Mouse (Mus musculus) MEL (cell line): ENCODE measurements around the gene Srarp. TPM values are rescaled to one million over a fixed set of nuclear protein-coding genes. Genes with fewer than 3 reads are reported as not detected.

Source experiments
- DNase-seq: peaks from one replicate; pipeline ENCODE4 v3.0.0; 2011; ENCODE audit warnings: low read depth, low spot score
- H3K27ac ChIP-seq: 2 replicates; pipeline ENCODE4 v1.5.1; 2012; ENCODE audit warnings: low read depth, mild to moderate bottlenecking, control low read depth, low read length, moderate library complexity; ENCODE audit not compliant: control insufficient read depth
- H3K27me3 ChIP-seq, 2 experiments: fragments of 150-350 bp in 1 of 2; sonication (generic) in 1 of 2; 2 replicates each; pipeline ENCODE4 v1.6.1; 2012; ENCODE audit warnings: low read length in 2 of 2, mild to moderate bottlenecking in 2 of 2, improper control_type of control experiment in 1 of 2, moderate library complexity in 1 of 2; ENCODE audit not compliant: insufficient read depth in 2 of 2, control insufficient read depth in 1 of 2
- H3K36me3 ChIP-seq, 2 experiments: 2 replicates each; pipeline ENCODE4 v1.6.1; 2012 to 2014; ENCODE audit warnings: low read length in 2 of 2, improper control_type of control experiment in 1 of 2, inconsistent platforms in 1 of 2, mild to moderate bottlenecking in 1 of 2; ENCODE audit not compliant: insufficient read depth in 2 of 2, control insufficient read depth in 1 of 2
- H3K4me1 ChIP-seq, 2 experiments: fragments of 150-350 bp in 1 of 2; sonication (generic) in 1 of 2; 2 replicates each; pipeline ENCODE4 v1.6.1; 2012; ENCODE audit warnings: low read length in 2 of 2, improper control_type of control experiment in 1 of 2, mild to moderate bottlenecking in 1 of 2; ENCODE audit not compliant: insufficient read depth in 2 of 2, control insufficient read depth in 1 of 2
- H3K4me3 ChIP-seq, 2 experiments: fragments of 150-350 bp in 1 of 2; sonication (generic) in 1 of 2; 2 replicates each; pipeline ENCODE4 v1.5.1; 2012; ENCODE audit warnings: low read depth in 2 of 2, low read length in 2 of 2, mild to moderate bottlenecking in 2 of 2, moderate library complexity in 2 of 2, control low read depth in 1 of 2, improper control_type of control experiment in 1 of 2; ENCODE audit not compliant: control insufficient read depth in 1 of 2, insufficient read depth in 1 of 2
- H3K79me2 ChIP-seq: 2 replicates; pipeline ENCODE4 v1.6.1; 2012; ENCODE audit warnings: mild to moderate bottlenecking, low read length, moderate library complexity; ENCODE audit not compliant: control insufficient read depth, poor library complexity, insufficient read depth
- H3K9ac ChIP-seq: 2 replicates; pipeline ENCODE4 v1.6.1; 2012; ENCODE audit warnings: low read depth, mild to moderate bottlenecking, control low read depth, low read length, moderate library complexity; ENCODE audit not compliant: control insufficient read depth, poor library complexity, severe bottlenecking
- H3K9me3 ChIP-seq: fragments of 150-350 bp; sonication (generic); replicated peaks from 2 replicates; pipeline ENCODE4 v1.6.1; 2012; ENCODE audit warnings: mild to moderate bottlenecking, low read length, improper control_type of control experiment, moderate library complexity; ENCODE audit not compliant: insufficient read depth
- BHLHE40 ChIP-seq: IDR thresholded peaks from 2 replicates; pipeline ENCODE4 v1.6.1; 2012; ENCODE audit warnings: low read depth, mild to moderate bottlenecking, inconsistent platforms, low read length, improper control_type of control experiment, borderline replicate concordance
- CHD1 ChIP-seq: IDR thresholded peaks from 2 replicates; pipeline ENCODE4 v1.6.1; 2012; ENCODE audit warnings: low read depth, mild to moderate bottlenecking, inconsistent platforms, low read length, improper control_type of control experiment
- CTCF ChIP-seq, 3 experiments: IDR thresholded peaks in 2 of 3; conservative IDR thresholded peaks in 1 of 3; 2 replicates each; pipeline ENCODE4 v1.5.1; 2011 to 2012; ENCODE audit warnings: low read length in 3 of 3, low read depth in 2 of 3, mild to moderate bottlenecking in 2 of 3, improper control_type of control experiment in 1 of 3, inconsistent platforms in 1 of 3, mixed read lengths in 1 of 3, moderate library complexity in 1 of 3; ENCODE audit not compliant: control insufficient read depth in 1 of 3, insufficient read depth in 1 of 3, poor library complexity in 1 of 3, severe bottlenecking in 1 of 3
- E2F4 ChIP-seq: IDR thresholded peaks from 2 replicates; pipeline ENCODE4 v1.6.1; 2011; ENCODE audit warnings: low read depth, low read length, improper control_type of control experiment, borderline replicate concordance
- ELF1 ChIP-seq: IDR thresholded peaks from 2 replicates; pipeline ENCODE4 v1.6.1; 2014; ENCODE audit warnings: low read depth, mild to moderate bottlenecking, inconsistent platforms, low read length, improper control_type of control experiment, moderate library complexity
- ETS1 ChIP-seq: IDR thresholded peaks from 2 replicates; pipeline ENCODE4 v1.6.1; 2012; ENCODE audit warnings: low read depth, mild to moderate bottlenecking, inconsistent platforms, low read length, improper control_type of control experiment, moderate library complexity
- GATA1 ChIP-seq: IDR thresholded peaks from 2 replicates; pipeline ENCODE4 v1.6.1; 2011; ENCODE audit warnings: low read depth, low read length, improper control_type of control experiment
- MAX ChIP-seq: IDR thresholded peaks from 2 replicates; pipeline ENCODE4 v1.6.1; 2011; ENCODE audit warnings: low read length, improper control_type of control experiment
- MXI1 ChIP-seq: IDR thresholded peaks from 2 replicates; pipeline ENCODE4 v1.6.1; 2011; ENCODE audit warnings: mild to moderate bottlenecking, low read depth, low read length, improper control_type of control experiment
- MYC ChIP-seq: IDR thresholded peaks from 2 replicates; pipeline ENCODE4 v1.6.1; 2011; ENCODE audit warnings: low read depth, mild to moderate bottlenecking, low read length, improper control_type of control experiment, moderate library complexity
- NRF1 ChIP-seq: IDR thresholded peaks from 2 replicates; pipeline ENCODE4 v1.6.1; 2014; ENCODE audit warnings: low read depth, mild to moderate bottlenecking, inconsistent platforms, low read length, improper control_type of control experiment, moderate library complexity; ENCODE audit not compliant: poor library complexity, insufficient read depth, severe bottlenecking
- RCOR1 ChIP-seq: IDR thresholded peaks from 2 replicates; pipeline ENCODE4 v1.6.1; 2012; ENCODE audit warnings: low read depth, mild to moderate bottlenecking, inconsistent platforms, low read length, improper control_type of control experiment
- SMC3 ChIP-seq: IDR thresholded peaks from 2 replicates; pipeline ENCODE4 v1.6.1; 2011; ENCODE audit warnings: low read depth, low read length, improper control_type of control experiment
- TAL1 ChIP-seq: IDR thresholded peaks from 2 replicates; pipeline ENCODE4 v1.6.1; 2012; ENCODE audit warnings: mild to moderate bottlenecking, inconsistent platforms, low read length, moderate library complexity, mixed read lengths
- TBP ChIP-seq: IDR thresholded peaks from 2 replicates; pipeline ENCODE4 v1.8.0; 2011; ENCODE audit warnings: low read depth, low read length, improper control_type of control experiment
- TCF12 ChIP-seq: IDR thresholded peaks from 2 replicates; pipeline ENCODE4 v1.6.1; 2014; ENCODE audit warnings: low read depth, mild to moderate bottlenecking, inconsistent platforms, low read length, improper control_type of control experiment, moderate library complexity
- UBTF ChIP-seq: IDR thresholded peaks from 2 replicates; pipeline ENCODE4 v1.6.1; 2012; ENCODE audit warnings: low read depth, mild to moderate bottlenecking, inconsistent platforms, low read length, improper control_type of control experiment, moderate library complexity, borderline replicate concordance; ENCODE audit not compliant: insufficient read depth
- USF1 ChIP-seq: IDR thresholded peaks from 2 replicates; pipeline ENCODE4 v1.6.1; 2014; ENCODE audit warnings: low read depth, mild to moderate bottlenecking, inconsistent platforms, low read length, improper control_type of control experiment, moderate library complexity
- USF2 ChIP-seq, 2 experiments: IDR thresholded peaks; 2 replicates each; pipeline ENCODE4 v1.6.1; 2011 to 2012; ENCODE audit warnings: improper control_type of control experiment in 2 of 2, low read length in 2 of 2, borderline replicate concordance in 1 of 2, inconsistent platforms in 1 of 2, low read depth in 1 of 2, mild to moderate bottlenecking in 1 of 2; ENCODE audit not compliant: insufficient read depth in 1 of 2
- ZNF384 ChIP-seq: IDR thresholded peaks from 2 replicates; pipeline ENCODE4 v1.6.1; 2012; ENCODE audit warnings: low read depth, mild to moderate bottlenecking, inconsistent platforms, low read length, improper control_type of control experiment
- polyA plus RNA-seq, 2 experiments: library from polyadenylated mRNA; stranded (reverse) in 1 of 2; unstranded in 1 of 2; fragments of >175 nt in 1 of 2; fragments of >200 nt in 1 of 2; gene quantifications; 2 replicates each; pipeline versions ENCODE4 v1.2.1 to v1.2.4; 2012; ENCODE audit warnings: low replicate concordance in 2 of 2, low read depth in 1 of 2; ENCODE audit not compliant: insufficient read length in 2 of 2, insufficient read depth in 1 of 2, missing spikeins in 1 of 2
- total RNA-seq: library from RNA; depleted of rRNA; stranded (reverse); fragments of 300-350 nt; gene quantifications from 2 replicates; pipeline ENCODE4 v1.2.3, GENCODE M21; 2012

Srarp gene
- total and polyA plus RNA-seq, 3 experiments: not detected

DNA sequence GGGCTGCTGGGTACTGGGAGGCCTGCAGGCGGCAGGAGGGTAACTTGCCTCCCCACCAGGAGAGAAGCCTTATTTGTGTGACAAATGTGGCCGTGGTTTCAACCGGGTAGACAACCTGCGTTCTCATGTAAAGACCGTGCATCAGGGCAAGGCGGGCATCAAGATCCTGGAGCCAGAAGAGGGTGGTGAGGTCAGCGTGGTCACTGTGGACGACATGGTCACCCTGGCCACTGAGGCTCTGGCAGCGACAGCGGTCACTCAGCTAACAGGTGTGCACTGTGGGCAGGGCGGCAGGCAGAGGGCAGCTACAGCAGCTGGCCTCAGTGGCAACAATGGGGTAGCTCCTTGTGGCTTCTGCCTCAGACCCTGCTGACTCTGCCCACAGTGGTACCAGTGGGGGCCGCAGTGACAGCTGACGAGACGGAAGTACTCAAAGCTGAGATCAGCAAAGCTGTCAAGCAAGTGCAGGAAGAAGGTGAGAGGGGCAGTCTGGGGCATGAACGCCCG is 30.4 kb upstream of the Srarp start:
- Histone ChIP-seq H3K9ac (no peak overlapping the region), H3K79me2 (no peaks in the 10 kb centered on the region), H3K36me3 (peaks cover 0 to 4% of the 10 kb centered on the region in 2 experiments; a peak in 1 of 4 replicates), H3K27me3 (no peaks in the 10 kb centered on the region), H3K4me3 (no peak overlapping the region), H3K9me3 (no peaks in the 10 kb centered on the region), H3K4me1 (no peaks in the 10 kb centered on the region), H3K27ac (no peak overlapping the region)
- DNase-seq: no peak
- TF ChIP-seq E2F4: no peak
- no peak for TF ChIP-seq CTCF (IDR thresholded peaks at IDR 0.05 in 2 of 3, conservative IDR thresholded peaks at IDR 0.05 in 1 of 3; ENCODE audit: control insufficient read depth in 1 of 3, insufficient read depth in 1 of 3, low read depth in 2 of 3, low read length in 3 of 3, poor library complexity in 1 of 3, severe bottlenecking in 1 of 3)
- no peak for TF ChIP-seq ZNF384
- TF ChIP-seq RCOR1: no peak
- TF ChIP-seq NRF1: no peak
- no peak for TF ChIP-seq MYC
- TF ChIP-seq MAX: no peak
- no peak for TF ChIP-seq UBTF
- no peak for TF ChIP-seq ELF1

DNA sequence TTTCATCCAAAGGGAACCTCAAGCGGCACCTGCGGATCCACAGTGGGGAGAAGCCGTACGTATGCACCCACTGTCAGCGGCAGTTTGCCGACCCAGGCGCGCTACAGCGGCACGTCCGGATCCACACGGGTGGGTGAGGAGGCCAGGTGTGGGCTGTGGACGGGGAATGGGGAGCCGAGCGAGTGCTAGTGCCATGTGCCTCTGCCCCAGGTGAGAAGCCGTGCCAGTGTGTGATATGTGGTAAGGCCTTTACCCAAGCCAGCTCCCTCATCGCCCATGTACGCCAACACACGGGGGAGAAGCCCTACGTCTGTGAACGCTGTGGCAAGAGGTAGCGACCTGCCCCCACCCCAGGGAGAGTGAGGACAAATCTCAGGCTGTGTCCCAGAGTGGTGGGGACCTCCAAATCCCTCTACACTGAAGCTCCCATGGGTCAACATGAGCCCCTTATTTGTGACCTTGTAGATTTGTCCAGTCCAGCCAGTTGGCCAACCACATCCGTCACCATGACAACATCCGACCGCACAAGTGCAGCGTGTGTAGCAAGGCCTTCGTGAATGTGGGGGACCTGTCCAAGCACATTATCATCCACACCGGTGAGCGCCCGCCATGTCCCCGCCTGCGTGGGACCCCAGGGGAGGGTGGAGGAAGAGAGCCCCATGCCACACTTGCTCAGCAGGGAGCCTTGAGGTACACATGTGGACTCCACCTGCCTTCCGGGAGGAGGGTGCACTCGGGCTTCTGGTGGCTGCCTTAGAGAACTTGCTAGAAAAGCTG is 29.8 kb upstream of the Srarp start:
- DNase-seq: no peak

More for the DNA sequence above, 29.8 kb upstream of the Srarp start:
- no peak overlapping the region for H3K9ac ChIP-seq
- no peak overlapping the region for H3K27ac ChIP-seq
- H3K27me3 ChIP-seq: no peaks in the 10 kb centered on the region
- H3K9me3 ChIP-seq: no peaks in the 10 kb centered on the region
- no peaks in the 10 kb centered on the region for H3K79me2 ChIP-seq
- TF ChIP-seq SMC3 (no peak), TCF12 (no peak), USF2 (IDR thresholded peaks at IDR 0.05; ENCODE audit: borderline replicate concordance in 1 of 2, insufficient read depth in 1 of 2, low read depth in 1 of 2, low read length in 2 of 2) (no peak), RCOR1 (no peak), CHD1 (no peak), BHLHE40 (no peak), TAL1 (no peak), USF1 (no peak), TBP (no peak), GATA1 (no peak), ETS1 (no peak), MYC (no peak), ELF1 (no peak), MXI1 (no peak), E2F4 (no peak)
- no peak overlapping the region for H3K4me3 ChIP-seq
- H3K4me1 ChIP-seq: no peaks in the 10 kb centered on the region
- peaks cover 0 to 4% of the 10 kb centered on the region in 2 experiments; a peak in 1 of 4 replicates for H3K36me3 ChIP-seq
